Mouse (Mus musculus) fibroblast of lung, adult 2 months (primary cell): Measurements from ENCODE around the gene Il1a.

Experiments
- DNase-seq: peaks from one replicate; pipeline ENCODE4 v3.0.0-alpha.2; 2011; ENCODE audit warnings: low read depth

Gene Il1a

GRCm38 (mm10) chr2:129263073-129263472, 46.7 kb downstream of the Il1a start:
- DNase-seq, result peak; percentile 18

- no peak for DNase-seq
Observed at GRCm38 (mm10) chr2:129261151-129261794, 48.5 kb downstream of the Il1a start.

DNA sequence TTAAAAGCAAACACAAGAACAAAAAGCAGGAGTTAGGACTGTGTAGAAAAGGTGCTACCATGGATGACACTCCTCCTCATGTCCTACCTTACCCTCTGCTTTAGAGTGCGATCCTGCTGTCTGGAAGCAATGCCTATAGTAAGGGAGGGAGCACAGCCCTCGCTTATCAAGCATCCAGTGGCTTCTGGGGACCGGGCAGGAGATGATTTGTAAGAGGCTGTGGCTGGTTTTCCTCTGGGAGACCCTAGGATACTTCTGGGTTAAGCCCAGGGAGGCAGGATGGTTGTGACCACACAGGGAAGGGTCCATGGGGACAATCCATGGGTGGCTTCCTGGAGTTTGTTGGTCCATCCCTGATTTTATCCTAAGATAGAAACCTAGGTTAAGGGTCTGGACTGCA, 49.1 kb downstream of the Il1a start:
- DNase-seq, result no peak

DNA sequence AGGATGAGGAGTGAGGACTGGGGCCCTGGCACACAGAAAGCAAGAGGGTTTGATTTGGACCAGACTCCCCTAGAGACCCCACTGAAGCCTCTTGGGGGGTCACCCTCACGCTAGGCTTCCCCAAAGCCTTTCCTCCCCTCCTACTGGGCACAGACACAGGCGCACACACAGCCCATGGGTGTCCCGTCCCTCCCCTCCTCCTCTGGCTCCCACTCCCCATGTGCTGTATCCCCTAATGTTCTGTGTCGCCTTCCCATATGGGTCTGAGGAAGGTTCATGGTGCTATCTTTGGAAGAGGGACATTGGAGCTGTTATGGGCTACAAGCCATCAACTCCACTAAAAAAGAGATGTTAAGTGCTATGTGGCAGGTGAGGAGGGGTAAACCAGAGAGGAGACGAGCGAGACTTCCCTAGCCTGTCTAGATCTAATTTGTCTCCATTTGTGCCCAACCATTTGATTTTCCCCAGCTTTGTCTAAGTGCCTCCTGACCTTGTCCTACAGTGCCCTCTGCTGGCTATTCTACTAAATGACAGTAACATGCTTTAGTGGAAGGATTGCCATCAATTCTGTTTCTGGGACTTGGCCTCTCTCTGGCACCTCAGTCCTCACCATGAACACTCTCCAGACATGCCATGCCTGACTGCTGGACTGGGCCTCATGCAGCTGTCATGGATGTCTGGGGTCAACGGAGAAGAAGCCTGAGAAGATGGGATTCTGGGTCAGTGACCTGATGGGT, 51.1 kb downstream of the Il1a start:
- DNase-seq, result peak; percentile 40

GRCm38 (mm10) chr2:129258056-129258455, 51.7 kb downstream of the Il1a start:
- DNase-seq, result no peak

DNA sequence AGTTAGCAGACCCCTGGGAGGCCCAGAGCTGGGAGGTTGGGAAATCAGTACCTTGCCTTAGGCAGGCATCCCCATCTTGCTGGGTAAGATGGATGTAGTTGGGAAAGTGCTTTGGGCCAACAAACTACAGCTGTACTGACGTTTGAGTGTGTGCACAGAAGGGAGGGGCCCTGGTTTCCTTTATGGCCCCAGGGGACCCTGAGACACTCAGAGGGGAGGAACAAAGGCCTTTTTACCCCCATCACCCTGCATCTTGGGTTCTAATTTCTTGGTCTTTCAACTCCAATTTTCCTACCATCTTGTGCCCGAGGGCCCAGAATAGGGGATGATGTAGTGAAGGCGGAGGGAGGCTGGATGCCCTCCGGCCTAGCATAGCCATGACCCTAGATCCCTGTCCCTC, 53.8 kb downstream of the Il1a start:
- no peak for DNase-seq

DNA sequence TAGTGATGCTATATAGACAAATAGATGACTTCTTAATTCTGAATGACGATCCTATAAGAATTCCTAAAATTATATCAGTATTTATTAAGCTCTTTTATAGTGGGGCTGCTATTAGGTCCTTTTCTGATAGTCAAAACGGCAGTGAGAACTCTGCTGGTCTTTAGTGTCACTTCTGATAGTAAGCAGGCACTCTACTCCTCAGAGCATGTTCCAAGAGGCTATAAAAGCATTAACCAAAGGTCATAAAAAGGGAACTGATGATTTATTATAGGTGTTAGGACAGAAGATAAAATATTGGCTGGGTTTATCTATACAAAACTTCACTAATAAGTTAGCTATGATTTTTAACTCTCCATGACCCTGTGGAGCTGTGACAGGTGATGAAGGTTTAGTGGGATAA, 55.7 kb downstream of the Il1a start:
- DNase-seq, result no peak

GRCm38 (mm10) chr2:129253631-129253970, 56.2 kb downstream of the Il1a start:
- no peak for DNase-seq

DNA sequence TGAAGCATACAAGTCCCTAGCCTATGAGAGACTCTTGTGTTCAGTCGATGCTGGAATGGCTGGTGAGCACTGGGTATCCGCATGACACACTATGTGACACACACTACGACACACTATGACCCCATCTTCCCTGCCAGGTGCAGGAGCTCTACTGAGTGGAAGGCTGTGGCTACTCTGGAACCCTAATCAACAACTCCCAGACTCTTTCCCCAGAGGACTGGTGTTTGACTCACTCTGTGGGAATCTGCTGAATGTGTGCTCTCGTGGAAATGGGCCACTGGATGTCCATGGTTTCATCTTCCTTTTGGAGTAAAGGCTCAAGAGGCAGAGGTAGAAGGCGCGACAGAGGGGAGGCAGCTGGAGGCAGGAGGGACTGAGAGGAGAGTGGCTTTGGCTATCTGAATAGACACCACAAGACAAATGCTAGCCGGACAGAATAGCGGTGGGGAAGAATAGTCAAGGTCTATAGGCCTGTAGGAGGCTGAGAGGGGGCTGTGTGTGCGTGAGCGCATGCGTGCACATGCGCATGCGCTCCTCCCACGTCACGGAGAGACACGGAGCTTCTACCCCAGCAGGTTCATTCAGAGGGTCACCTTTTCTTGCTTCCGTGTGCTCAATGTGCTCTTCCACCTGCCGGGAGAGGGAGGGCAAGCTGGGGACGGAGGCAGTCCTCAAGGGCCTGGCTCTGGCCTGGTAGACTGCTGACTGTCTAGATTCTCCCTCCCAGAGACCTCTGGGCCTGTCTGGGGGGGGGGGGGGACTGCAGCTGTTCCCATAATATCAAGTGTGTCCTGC, 56.7 kb downstream of the Il1a start:
- no peak for DNase-seq
